8 mouse cellular contexts compared by ENCODE assay signal in the genomic region with DNA sequence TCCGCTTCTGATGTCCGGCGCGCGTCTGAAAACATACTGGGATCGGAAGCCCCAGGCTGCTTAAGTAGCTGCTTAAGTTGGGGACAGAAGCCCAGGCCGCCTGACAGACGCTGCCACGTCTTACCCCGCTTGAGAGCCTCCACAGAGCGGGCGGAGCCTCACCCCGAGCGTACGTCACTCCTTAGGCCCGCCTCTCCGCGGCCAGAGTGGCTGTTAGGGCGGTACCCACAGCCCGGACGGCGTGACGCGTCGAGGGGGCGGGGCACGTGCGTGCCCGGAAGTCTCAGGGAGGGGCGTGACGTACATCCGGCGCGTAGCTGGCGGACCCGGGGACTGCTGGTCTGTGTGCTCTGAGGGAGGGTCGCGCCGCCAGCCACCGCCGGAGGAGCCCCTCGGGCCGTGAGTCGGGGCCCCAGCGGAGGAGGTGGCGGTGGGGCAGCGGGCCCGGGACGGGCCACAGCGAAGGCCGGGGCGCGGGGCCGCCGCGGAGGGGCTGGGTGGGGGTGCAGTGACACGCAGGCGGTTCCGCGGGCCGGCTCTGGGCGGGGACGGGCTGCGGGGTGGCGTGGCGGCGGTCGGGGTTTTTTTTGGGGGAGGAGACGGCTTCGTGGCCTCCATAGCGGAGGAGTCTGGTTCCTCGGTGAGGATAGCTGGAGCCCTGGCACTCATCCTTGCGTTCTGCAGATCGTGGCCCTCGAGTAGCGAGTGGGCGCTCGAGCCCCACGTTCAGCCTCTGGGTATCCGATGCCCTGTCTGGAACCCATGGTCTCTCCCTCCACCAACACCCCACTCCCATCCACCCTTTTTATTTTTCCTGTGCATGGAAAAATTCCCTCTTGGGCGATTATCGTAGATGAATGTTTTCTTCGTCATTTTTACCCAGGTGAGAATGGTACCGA. TPM values are rescaled to one million over a fixed set of nuclear protein-coding genes. Genes with fewer than 3 reads are reported as not detected.
A peak's percentile ranks its signal among the peaks of the same experiment; 100 is the strongest.
DNase-seq lines count a peak whose midpoint lies in the region; ATAC-seq and TF ChIP-seq lines count a peak whose summit lies in the region.

A gene (plus strand): TSS at position 285 of the 899 bp plus-strand sequence.

- TF ChIP-seq CTCF in cortical plate, adult 2 months (IDR thresholded peaks at IDR 0.05; ENCODE audit: extremely low read depth, insufficient read depth, low read length): no peak

- peak; percentile 90 for TF ChIP-seq POLR2A in cortical plate, adult 2 months (IDR thresholded peaks at IDR 0.05; ENCODE audit: extremely low read depth, insufficient read depth, low read length)

- ATAC-seq in activated CD4-positive, CD25-positive, alpha-beta regulatory T cell, adult 4 months: peak; percentile 97
- ATAC-seq in megakaryocyte progenitor cell, adult 5-6 weeks (replicated peaks; ENCODE audit: poor library complexity): peak; percentile 98

- peak within 1 kb of the TSS; percentile 80 for H3K4me3 ChIP-seq in cortical plate, adult 2 months (ENCODE audit: insufficient read depth, low read length)

- H3K4me1 ChIP-seq in cortical plate, adult 2 months (ENCODE audit: control insufficient read depth, insufficient read depth, low read length): peaks cover 5% of the 10 kb centered on the region

- peak; percentile 99 for DNase-seq in gastrocnemius, postnatal 10 days
- peak; percentile 98 for DNase-seq in induced T-regulatory cell, adult 2 months (ENCODE audit: low read depth)
- DNase-seq in left cerebral cortex, adult 9 months (ENCODE audit: low spot score in 2 of 2): peak; percentile 93 to 98
- peak; percentile 98 for DNase-seq in right cerebral cortex, postnatal 14 days
- DNase-seq in urinary bladder, postnatal 36 days (ENCODE audit: low spot score in 2 of 2): peak; percentile 97 to 98

- H3K27ac ChIP-seq in cortical plate, adult 2 months (ENCODE audit: insufficient read depth, low read length): no peak within 1 kb of the TSS

RNA-seq across cellular contexts. Expression of the gene that starts here (rescaled TPM):
- 100 to 1,000 TPM; 101 to 110 TPM for polyA plus RNA-seq in activated CD4-positive, CD25-positive, alpha-beta regulatory T cell, adult 4 months (2017; shearing (Covaris generic))
- polyA plus RNA-seq in cortical plate, adult 2 months (2012; rRNA removed): 106 and 108 TPM in 2 replicates
- total RNA-seq in gastrocnemius, postnatal 10 days (2021): 100 to 1,000 TPM; 139 to 141 TPM
- 81.2 and 88.9 TPM in 2 replicates for total RNA-seq in megakaryocyte progenitor cell, adult 5-6 weeks (2015)
- 98.0 and 113 TPM in 2 replicates for total RNA-seq in megakaryocyte progenitor cell, adult 5-6 weeks (2017)
